Mouse (Mus musculus) embryonic facial prominence, embryonic 15.5 days (tissue): ENCODE results near the gene Slc25a29. TPM values are rescaled to one million over a fixed set of nuclear protein-coding genes. Genes with fewer than 3 reads are reported as not detected.

Experiments used
- microRNA counts: library from miRNA; unstranded; fragments of <30 nt; microRNA quantifications from one replicate; lab custom pipeline; 2016
- microRNA-seq: library from miRNA; unstranded; fragments of <30 nt; microRNA quantifications from one replicate; pipeline ENCODE4, GENCODE M21; 2016; ENCODE audit warnings: borderline number of aligned reads
- polyA plus RNA-seq: library from polyadenylated mRNA; unstranded; fragments of >200 nt; fragmentation: Nextera tagmentation; extraction: Ambion mirVana; gene quantifications from 2 replicates; pipeline ENCODE4 v1.2.1, GENCODE M21; 2015

The Slc25a29 gene
- polyA plus RNA-seq, 1 experiment from 2014 or later = 11.3 TPM

MicroRNAs within 50 kb of the gene (microRNA counts, 519-probe panel; counts per million panel counts)
- microRNA mmu-miR-345-3p (lab: Ali Mortazavi, UCI) (not detected), microRNA mmu-miR-345-5p (lab: Ali Mortazavi, UCI) (2,517 counts per million, percentile 57 among the panel's probes with 10 or more counts)

Small RNAs within 50 kb of the gene (microRNA-seq; reads per million reads assigned to microRNA genes)
- 78.5 reads per million, percentile 51 among the genes with 10 or more reads in this experiment for gene Mir345

Other genes starting within 250 kb of the Slc25a29 start
- 1.2 and 1.9 TPM in 2 replicates for gene Degs2, start 133.6 kb downstream of the Slc25a29 start, polyA plus RNA-seq
- 16.0 and 16.5 TPM in 2 replicates for gene Yy1, start 42.9 kb downstream of the Slc25a29 start, polyA plus RNA-seq
- 11.6 and 12.0 TPM in 2 replicates for gene Slc25a47, start 163 bp upstream of the Slc25a29 start, polyA plus RNA-seq
- gene Wdr25, start 57.7 kb upstream of the Slc25a29 start, polyA plus RNA-seq = 7.1 and 9.9 TPM in 2 replicates
- gene Wars, start 58.3 kb upstream of the Slc25a29 start, polyA plus RNA-seq = 62.9 and 65.8 TPM in 2 replicates
- 15.1 and 16.8 TPM in 2 replicates for gene Begain, start 232.3 kb upstream of the Slc25a29 start, polyA plus RNA-seq